Mouse (Mus musculus) neutrophil, adult 65 days (primary cell): Measurements from ENCODE around the gene Prr3. TPM values are rescaled to one million over a fixed set of nuclear protein-coding genes. Genes with fewer than 3 reads are reported as not detected.

Source experiments
- total RNA-seq: library from RNA; stranded (reverse); gene quantifications from 2 replicates; pipeline ENCODE4 v1.2.4, GENCODE M21; 2023

Prr3 gene
- total RNA-seq, result 26.3 and 32.8 TPM in 2 replicates

DNA sequence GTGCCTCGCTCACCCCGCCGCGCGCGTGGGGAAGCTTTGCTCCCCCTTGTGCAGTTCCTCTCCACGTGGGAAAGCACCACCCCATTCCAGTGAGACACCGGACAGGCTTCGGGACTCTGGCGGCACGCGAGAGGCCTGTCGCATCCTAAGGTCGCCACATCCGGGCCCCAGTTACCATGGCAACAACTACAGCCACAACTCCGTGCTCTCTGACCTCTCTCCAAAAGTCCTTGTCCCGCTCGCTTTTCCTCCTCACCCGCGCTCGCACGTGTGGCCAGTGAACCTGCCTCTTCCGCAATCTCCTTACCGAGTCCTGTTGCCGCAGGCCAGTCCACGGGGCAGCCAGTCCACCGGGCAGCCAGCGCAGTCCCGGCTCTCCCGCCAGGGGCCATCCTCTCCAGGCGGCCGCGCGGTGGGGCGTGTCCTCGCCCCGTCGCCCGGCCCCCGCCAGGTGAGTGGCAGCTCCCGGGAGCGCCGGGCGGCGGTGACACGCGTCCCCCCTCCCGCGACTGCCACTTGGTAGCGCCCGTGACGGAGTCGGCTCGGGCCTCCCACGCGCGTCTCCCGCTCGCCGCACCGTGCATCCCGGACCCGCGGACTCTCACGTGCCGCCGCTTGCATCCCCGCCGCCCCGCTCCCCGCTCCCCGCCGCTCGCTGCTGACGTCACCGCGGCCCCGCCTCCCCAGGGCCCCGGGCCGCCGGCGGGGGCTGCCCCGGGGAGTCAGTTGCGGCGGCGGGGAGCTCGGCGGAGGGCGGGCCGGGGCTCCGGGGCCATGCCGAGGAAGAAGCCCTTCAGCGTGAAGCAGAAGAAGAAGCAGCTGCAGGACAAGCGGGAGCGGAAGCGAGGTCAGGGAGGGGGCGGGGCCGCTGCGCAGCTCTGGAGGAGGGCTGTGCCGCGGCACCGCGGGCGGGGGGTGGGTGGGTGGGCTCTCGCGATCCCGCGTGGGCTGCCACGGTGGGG, at the start of gene Prr3, which contains the start of gene Gnl1:
TSS of gene Prr3 (minus strand) at position 836 of the 962 bp plus-strand sequence.
TSS of gene Gnl1 (plus strand) at position 451 of the 962 bp plus-strand sequence.

DNA sequence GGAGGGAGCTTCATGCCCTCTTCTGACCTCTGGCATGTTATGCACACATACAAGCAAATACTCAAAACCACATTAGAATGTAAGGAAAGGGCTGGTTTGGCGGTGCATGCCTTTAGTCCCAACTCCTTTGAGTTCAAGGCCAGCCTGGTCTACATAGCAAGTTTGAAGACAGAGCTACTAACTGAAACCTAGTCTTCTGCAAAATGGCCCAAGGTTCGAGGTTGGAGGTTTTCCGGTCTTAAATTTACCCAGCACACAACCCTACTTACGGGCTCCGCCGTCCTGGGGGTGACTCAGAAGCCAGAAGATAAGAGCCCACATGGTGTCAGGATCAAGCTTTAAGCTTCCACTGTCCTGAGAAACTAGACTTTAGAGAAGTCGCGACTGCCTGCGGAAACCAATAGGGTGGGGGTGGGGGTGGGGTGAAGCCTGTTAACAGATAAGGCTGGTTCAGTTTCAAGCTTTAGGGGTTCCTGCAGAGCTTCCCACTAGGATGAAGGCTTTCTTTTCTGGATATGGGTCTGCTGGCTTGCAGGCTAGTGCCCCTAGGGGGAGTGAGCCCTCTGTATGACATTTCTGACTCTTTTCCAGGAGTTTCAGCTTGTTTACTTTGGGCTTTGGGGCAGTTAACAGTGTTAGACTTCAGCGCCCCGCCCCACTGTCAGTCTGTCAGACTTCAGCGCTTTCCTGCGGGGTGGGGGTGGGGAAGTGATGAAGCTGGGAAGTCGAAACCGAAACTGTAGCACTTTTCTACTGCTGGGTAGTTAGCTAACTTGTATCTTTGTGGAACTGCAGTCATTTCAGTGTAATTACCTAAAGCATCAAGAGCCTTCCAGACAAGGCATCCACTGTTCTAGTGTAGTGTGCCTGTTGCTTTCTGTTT, 40.4 kb upstream of the Prr3 start, which contains the start of gene H2-T24:
TSS of gene H2-T24 (minus strand) at position 370 of the 883 bp plus-strand sequence.

DNA sequence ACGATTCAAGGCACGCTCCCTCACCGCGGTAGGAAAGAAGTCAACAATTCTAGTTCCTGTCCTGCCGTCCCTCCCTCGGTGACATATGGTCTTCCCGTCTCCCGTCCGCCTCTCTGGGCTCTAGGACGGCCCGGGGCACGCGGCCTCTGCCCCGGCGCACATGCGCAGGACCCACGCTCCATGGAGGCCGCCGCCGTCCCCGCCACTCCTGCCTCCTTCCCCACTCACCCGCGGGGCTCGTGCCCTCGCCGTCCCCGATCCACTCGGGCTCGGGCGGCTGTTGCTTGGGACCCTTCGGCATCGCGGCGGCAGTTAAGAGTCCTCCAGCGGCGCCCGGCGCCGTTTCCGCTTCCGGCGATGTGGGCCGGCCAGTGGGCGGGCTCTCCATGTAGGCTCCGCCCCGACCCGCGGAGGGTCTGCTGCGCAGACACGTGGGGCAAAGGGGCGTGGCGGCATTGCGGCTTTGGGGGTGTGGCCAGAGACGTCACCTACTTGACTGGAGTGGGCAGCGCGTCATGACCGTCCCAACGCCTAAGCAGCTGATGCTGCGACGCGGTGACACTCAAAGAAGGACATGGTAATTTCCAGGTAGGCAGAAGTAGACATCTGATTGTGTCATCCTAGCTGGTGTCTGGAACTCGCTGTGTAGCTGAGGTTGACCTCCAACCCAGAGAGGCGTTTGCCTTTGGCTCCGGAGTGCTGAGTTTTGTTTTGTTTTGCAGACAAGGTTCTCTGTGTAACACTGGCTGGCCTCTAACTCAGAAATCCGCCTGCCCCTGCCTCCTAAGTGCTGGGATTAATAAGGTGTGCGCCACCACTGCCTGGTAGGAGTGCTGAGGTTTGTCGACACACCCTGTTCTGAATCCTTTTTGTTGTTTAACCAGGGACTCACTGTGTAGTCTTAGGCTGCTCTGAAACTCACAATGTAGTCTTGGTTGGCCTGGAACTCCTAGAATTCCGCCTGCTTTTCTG, 10.3 kb downstream of the Prr3 start, which contains the start of gene Abcf1:
TSS of gene Abcf1 (minus strand) at position 344 of the 972 bp plus-strand sequence.

Other genes starting within 250 kb of the Prr3 start
- 146 and 161 TPM in 2 replicates for gene Ier3, start 158.6 kb downstream of the Prr3 start, total RNA-seq
- gene Flot1, start 157.0 kb downstream of the Prr3 start, total RNA-seq, result 177 and 218 TPM in 2 replicates
- 358 and 363 TPM in 2 replicates for gene Tubb5, start 141.9 kb downstream of the Prr3 start, total RNA-seq
- 19.8 and 27.4 TPM in 2 replicates for gene Mdc1, start 138.7 kb downstream of the Prr3 start, total RNA-seq
- 37.7 and 48.1 TPM in 2 replicates for gene Nrm, start 118.9 kb downstream of the Prr3 start, total RNA-seq
- 276 and 319 TPM in 2 replicates for gene Ppp1r18, start 114.6 kb downstream of the Prr3 start, total RNA-seq
- gene Dhx16, start 100.4 kb downstream of the Prr3 start, total RNA-seq, result 54.5 and 72.8 TPM in 2 replicates
- 11.3 and 14.5 TPM in 2 replicates for gene 2310061I04Rik, start 82.8 kb downstream of the Prr3 start, total RNA-seq
- 10.8 and 12.3 TPM in 2 replicates for gene Atat1, start 70.2 kb downstream of the Prr3 start, total RNA-seq
- 18.8 and 24.2 TPM in 2 replicates for gene Mrps18b, start 63.8 kb downstream of the Prr3 start, total RNA-seq
- 65.3 and 65.4 TPM in 2 replicates for gene Ppp1r10, start 63.8 kb downstream of the Prr3 start, total RNA-seq
- 66.5 and 97.8 TPM in 2 replicates for gene Abcf1, start 10.5 kb downstream of the Prr3 start, total RNA-seq
- gene Gnl1, start 385 bp downstream of the Prr3 start, total RNA-seq, result 43.4 and 73.5 TPM in 2 replicates
- gene H2-T24, start 40.3 kb upstream of the Prr3 start, total RNA-seq, result 37.5 and 37.7 TPM in 2 replicates
- 151 and 156 TPM in 2 replicates for gene H2-T23, start 52.6 kb upstream of the Prr3 start, total RNA-seq
- 31.0 and 31.3 TPM in 2 replicates for gene H2-T22, start 62.5 kb upstream of the Prr3 start, total RNA-seq
- gene Gm6034, start 62.7 kb upstream of the Prr3 start, total RNA-seq, result 0.29 TPM in 1 of 2 replicates, not detected in the other
- gene Gm11127, start 78.1 kb upstream of the Prr3 start, total RNA-seq, result 34.1 and 46.2 TPM in 2 replicates
- 0.68 and 1.4 TPM in 2 replicates for gene Gm19684, start 141.4 kb upstream of the Prr3 start, total RNA-seq
- gene Gm7030, start 149.2 kb upstream of the Prr3 start, total RNA-seq, result 1.6 and 2.5 TPM in 2 replicates
- gene Gm8909, start 188.3 kb upstream of the Prr3 start, total RNA-seq, result not detected in 2 replicates
- gene H2-T3, start 210.1 kb upstream of the Prr3 start, total RNA-seq, result not detected in 2 replicates